Mouse (Mus musculus) heart, embryonic 13.5 days (tissue): ENCODE results near the gene Rtkn. TPM values are rescaled to one million over a fixed set of nuclear protein-coding genes. Genes with fewer than 3 reads are reported as not detected.

Experiments used
- ATAC-seq: fragments of 200-750 bp; cut with Nextera tagmentation; 2 replicates; pipeline ENCODE4 v1.8.0; 2017; ENCODE audit warnings: moderate TSS enrichment; ENCODE audit not compliant: insufficient number of reproducible peaks, low FRiP score, low TSS enrichment; ENCODE audit errors: extremely low read depth
- H3K27ac ChIP-seq: fragments of 300-500 bp; sonication (generic); replicated peaks from 2 replicates; pipeline ENCODE4 v1.5.1; 2015; ENCODE audit warnings: moderate library complexity, mild to moderate bottlenecking, inconsistent platforms
- H3K27me3 ChIP-seq: fragments of 300-500 bp; sonication (generic); replicated peaks from 2 replicates; pipeline ENCODE4 v1.6.1; 2015; ENCODE audit warnings: mild to moderate bottlenecking, inconsistent platforms
- H3K36me3 ChIP-seq: fragments of 300-500 bp; sonication (generic); 2 replicates; pipeline ENCODE4 v1.6.1; 2015; ENCODE audit warnings: mild to moderate bottlenecking, inconsistent platforms
- H3K4me1 ChIP-seq: fragments of 300-500 bp; sonication (generic); 2 replicates; pipeline ENCODE4 v1.6.1; 2015; ENCODE audit warnings: inconsistent platforms
- H3K4me2 ChIP-seq: fragments of 300-500 bp; sonication (generic); 2 replicates; pipeline ENCODE4 v1.6.1; 2015; ENCODE audit warnings: inconsistent platforms, mild to moderate bottlenecking, moderate library complexity
- H3K4me3 ChIP-seq: fragments of 300-500 bp; sonication (generic); 2 replicates; pipeline ENCODE4 v1.5.1; 2015; ENCODE audit warnings: moderate library complexity, mild to moderate bottlenecking, inconsistent platforms
- H3K9ac ChIP-seq: fragments of 300-500 bp; sonication (generic); 2 replicates; pipeline ENCODE4 v1.6.1; 2015; ENCODE audit warnings: inconsistent platforms, mild to moderate bottlenecking, moderate library complexity
- H3K9me3 ChIP-seq: fragments of 300-500 bp; sonication (generic); 2 replicates; pipeline ENCODE4 v1.6.1; 2016; ENCODE audit warnings: inconsistent platforms
- WGBS: fragments of 180-500 bp; shearing (Covaris S2); methylation state at CpG from one replicate; pipeline ENCODE4 v1.1.7; 2015; ENCODE audit warnings: mixed read lengths; 5-methylcytosine and 5-hydroxymethylcytosine counted together
- polyA plus RNA-seq: library from polyadenylated mRNA; unstranded; fragments of >200 nt; fragmentation: Nextera tagmentation; extraction: Ambion mirVana; gene quantifications from 2 replicates; pipeline ENCODE4 v1.2.1, GENCODE M21; 2015

Gene Rtkn
- polyA plus RNA-seq, 1 experiment from 2014 or later, result 21.6 TPM

DNA sequence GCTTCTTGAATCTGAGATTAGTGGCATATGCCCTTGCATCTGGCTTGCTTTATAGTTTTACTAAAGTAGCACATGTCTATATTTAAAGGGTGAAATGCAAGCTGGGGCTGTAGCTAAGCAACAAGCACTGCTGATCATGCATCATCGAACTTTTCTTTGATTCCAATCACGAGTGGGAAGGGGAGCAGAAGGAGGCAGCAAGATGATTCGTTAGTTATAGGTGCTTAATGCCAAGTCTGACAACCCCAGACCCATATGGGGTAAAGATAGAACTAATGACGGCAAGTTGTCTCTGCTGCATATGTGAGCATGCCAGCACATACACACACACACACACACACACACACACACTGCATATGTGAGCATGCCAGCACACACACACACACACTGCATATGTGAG, 31.1 kb upstream of the Rtkn start:
- 81% methylated on average over 4 of the region's 4 CpGs for WGBS
- Histone ChIP-seq H3K36me3 (peaks cover 17% of the 10 kb centered on the region), H3K4me2 (no peak overlapping the region), H3K4me1 (peaks cover 30% of the 10 kb centered on the region), H3K27ac (no peak overlapping the region), H3K9ac (no peak overlapping the region), H3K27me3 (peaks cover 13% of the 10 kb centered on the region), H3K9me3 (no peaks in the 10 kb centered on the region), H3K4me3 (no peak overlapping the region)
- no peak for ATAC-seq

DNA sequence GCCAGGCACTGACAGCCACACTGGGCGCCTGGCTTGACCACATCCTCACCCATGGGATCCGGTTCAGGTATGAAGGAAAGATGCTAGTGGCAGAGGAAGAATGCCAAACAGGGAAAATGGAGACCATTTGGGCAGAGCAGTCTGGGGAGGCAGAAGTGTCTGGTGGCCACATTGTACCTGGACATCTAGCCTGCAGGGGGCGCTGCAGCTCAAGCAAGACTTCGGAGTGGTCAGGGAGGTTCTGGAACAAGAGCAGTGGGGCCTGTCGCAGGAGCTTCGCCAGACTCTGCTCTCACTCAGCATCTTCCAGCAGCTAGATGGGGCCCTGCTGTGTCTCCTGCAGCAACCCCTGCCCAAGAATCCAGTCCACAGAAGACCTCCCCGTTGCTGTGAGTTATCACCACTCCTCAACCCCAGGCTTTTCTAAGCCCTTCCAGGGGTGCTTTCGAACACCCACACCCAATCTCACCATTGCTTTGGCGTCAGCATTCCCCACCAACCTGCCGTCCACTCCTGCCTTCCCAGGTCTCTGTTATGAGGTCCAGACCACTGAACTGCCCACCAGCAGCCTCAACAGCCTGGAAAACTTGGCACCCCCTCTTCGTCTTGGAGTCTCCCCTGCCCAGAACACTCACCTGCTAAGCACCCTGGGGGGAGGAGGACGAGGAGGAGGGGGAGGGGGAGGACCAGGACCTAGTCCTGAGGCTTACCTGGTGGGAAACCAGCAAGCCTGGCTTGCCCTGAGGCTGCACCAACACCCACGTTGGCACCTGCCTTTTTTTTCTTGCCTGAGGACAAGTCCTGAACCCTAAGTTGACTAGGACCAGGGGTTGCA, 27.5 kb upstream of the Rtkn start:
- Histone ChIP-seq H3K27me3 (no peaks in the 10 kb centered on the region), H3K4me3 (peak overlapping the region; percentile 92), H3K36me3 (peaks cover 37% of the 10 kb centered on the region), H3K4me2 (peak overlapping the region; percentile 94), H3K9me3 (no peaks in the 10 kb centered on the region), H3K27ac (peak overlapping the region; percentile 87; the same call in 1 of the 2 replicates), H3K4me1 (peaks cover 41% of the 10 kb centered on the region), H3K9ac (peak overlapping the region; percentile 97)
- WGBS, result 33% methylated on average over 13 of the region's 13 CpGs
- no peak for ATAC-seq

DNA sequence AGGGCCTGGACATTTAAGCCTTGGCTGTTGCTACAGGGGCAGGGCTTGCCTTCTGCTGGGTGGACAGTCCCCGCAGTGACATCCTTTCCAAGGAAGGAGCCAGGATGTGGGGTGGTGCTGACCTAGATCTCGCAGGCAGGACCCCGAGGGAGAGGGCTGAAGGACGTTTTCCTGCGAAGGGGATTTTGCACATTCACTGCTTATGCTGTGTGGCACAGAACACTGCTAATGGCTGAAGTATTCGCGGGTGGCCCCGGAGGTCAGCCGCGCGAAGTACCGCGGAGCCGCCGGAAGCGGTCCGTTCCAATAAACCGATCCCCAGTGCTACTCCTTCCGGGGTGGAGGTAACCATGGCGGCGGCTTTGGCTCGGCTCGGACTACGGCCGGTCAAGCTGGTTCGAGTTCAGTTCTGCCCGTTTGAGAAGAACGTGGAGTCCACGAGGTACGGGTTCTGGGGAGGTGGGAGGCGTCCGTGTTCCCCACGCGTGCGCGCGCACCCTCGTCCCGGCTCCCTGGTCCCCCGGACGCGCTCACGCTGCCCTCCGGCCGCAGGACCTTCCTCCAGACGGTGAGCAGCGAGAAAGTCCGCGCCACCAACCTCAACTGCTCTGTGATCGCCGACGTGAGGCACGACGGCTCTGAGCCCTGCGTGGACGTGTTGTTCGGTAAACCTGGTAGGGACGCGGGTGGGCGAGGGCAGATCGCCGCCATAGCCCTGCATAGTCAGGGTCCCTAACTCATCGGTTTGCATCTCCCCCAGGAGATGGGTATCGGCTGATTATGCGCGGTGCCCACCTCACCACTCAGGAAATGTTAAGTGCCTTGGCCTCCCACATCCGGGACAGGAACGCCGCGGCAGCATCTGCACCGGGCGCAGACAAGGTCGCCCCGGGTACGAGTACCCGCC, 26.2 kb upstream of the Rtkn start, which contains the start of gene Mrpl53:
Gene Mrpl53 (plus strand): TSS at position 279 of the 907 bp plus-strand sequence.
- H3K36me3 ChIP-seq, result peaks cover 37% of the 10 kb centered on the region
- ATAC-seq, result peak; percentile 62
- under 1% methylated on average over 76 of the region's 76 CpGs for WGBS

DNA sequence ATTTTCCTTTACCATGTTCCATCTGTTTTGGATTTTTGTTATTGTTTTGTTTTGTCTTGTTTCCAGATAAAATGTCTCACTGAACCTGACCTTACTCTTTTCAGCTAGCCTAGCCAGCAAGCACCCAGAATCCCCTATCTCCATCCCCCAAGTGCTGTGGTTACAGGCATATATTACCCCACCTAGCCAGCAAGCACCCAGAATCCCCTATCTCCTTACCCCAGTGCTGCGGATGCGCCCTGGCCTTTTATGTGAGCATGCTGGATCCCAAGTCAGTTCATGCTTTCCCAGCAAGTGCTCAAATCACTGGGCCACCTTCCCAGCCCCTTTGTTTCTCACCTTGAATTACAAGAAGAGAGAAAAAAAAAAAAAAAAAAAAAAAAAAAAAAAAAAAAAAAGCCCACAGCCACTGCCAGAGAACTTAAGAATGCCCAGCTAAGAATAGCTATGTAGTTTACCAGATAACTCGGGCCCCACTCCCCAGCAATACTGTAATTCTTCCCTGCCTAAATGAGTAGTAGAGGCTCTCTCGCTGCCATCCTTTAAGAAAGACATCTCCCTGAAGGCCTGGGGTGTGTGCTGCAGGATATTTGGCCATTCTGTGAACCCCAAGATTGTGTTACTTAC, 23.6 kb upstream of the Rtkn start:
- H3K4me2 ChIP-seq, result peak overlapping the region; percentile 35
- peak overlapping the region; percentile 33 for H3K27ac ChIP-seq
- H3K9me3 ChIP-seq, result no peaks in the 10 kb centered on the region
- WGBS, result 67% methylated on average over 4 of the region's 4 CpGs
- ATAC-seq, result no peak
- H3K9ac ChIP-seq, result peak overlapping the region; percentile 38; the same call in 1 of the 2 replicates
- H3K36me3 ChIP-seq, result peaks cover 27% of the 10 kb centered on the region
- H3K4me1 ChIP-seq, result peaks cover 50% of the 10 kb centered on the region
- H3K27me3 ChIP-seq, result no peaks in the 10 kb centered on the region
- no peak overlapping the region for H3K4me3 ChIP-seq

More for the DNA sequence above, 26.2 kb upstream of the Rtkn start, which contains the start of gene Mrpl53:
- Histone ChIP-seq H3K9me3 (no peaks in the 10 kb centered on the region), H3K27ac (peak within 1 kb of the TSS; percentile 87), H3K4me2 (peak within 1 kb of the TSS; percentile 94), H3K4me1 (peaks cover 34% of the 10 kb centered on the region), H3K9ac (peak within 1 kb of the TSS; percentile 97), H3K27me3 (no peaks in the 10 kb centered on the region), H3K4me3 (peak within 1 kb of the TSS; percentile 92)

DNA sequence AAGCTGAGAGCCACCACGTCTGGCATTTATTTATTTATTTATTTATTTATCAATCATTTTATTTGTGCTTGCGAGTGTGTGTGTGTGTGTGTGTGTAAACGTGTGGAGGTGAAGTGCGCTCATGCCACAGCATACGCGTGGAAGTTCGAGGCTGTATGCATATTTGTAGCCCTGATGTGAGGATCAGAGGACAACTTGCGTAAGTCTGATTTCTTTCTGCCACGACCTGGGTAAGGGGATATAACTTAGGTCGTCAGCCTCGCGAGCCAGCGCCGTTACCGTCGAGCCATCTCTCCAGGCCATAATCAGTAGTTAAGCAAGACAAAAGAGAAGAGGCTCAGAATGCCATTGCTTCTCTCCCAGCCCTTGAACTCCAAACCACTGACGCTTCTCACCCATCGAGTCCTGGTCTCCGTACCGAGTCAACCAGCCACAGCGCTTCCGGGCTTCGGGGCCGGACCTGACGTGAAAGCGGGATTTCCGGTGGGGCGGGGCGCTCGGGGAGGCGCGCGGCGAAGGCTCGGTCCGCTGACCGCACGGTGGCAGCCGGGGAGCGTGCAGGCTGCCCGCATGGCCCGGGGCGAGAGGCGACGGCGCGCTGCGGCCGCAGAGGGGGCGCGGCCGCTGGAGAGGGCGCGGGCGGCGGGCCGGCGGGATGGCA, 20.1 kb upstream of the Rtkn start, which contains the start of gene Mogs:
Gene Mogs (plus strand): TSS at position 486 of the 661 bp plus-strand sequence.
- peak; percentile 77 for ATAC-seq
- H3K36me3 ChIP-seq, result peaks cover 50% of the 10 kb centered on the region
- WGBS, result under 1% methylated on average over 58 of the region's 58 CpGs
- H3K9ac ChIP-seq, result peak within 1 kb of the TSS; percentile 93
- no peaks in the 10 kb centered on the region for H3K27me3 ChIP-seq
- peaks cover 54% of the 10 kb centered on the region for H3K4me1 ChIP-seq
- H3K27ac ChIP-seq, result peak within 1 kb of the TSS; percentile 84
- peak within 1 kb of the TSS; percentile 98 for H3K4me2 ChIP-seq
- peak within 1 kb of the TSS; percentile 80 for H3K4me3 ChIP-seq
- no peaks in the 10 kb centered on the region for H3K9me3 ChIP-seq

DNA sequence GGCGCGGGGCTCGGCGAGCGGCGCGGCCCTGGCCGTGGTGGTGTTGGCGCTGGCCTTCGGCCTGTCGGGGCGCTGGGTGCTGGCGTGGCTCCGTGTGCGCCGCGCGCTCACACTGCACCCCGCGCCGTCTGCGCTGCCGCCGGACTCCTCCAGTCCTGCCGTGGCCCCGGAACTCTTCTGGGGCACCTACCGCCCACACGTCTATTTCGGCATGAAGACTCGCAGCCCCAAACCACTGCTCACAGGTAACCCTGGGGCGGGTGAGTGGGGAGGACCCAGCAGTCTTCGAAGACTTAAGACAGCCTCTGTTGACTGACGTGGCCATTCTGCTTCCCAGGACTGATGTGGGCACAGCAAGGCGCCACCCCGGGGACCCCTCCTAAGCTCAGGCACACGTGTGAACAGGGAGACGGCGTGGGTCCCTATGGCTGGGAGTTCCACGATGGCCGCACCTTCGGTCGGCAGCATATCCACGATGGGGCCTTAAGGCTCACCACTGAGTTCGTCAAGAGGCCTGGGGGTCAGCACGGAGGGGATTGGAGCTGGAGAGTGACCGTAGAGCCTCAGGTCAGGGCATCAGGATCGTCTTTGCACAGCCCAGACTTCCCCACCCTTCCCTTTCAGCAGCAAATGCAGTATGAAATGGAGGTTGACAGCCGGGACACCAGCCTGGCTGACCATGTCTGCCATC, 19.4 kb upstream of the Rtkn start:
- peak overlapping the region; percentile 80 for H3K4me3 ChIP-seq
- H3K9me3 ChIP-seq, result no peaks in the 10 kb centered on the region
- peak overlapping the region; percentile 93 for H3K9ac ChIP-seq
- H3K4me1 ChIP-seq, result peaks cover 55% of the 10 kb centered on the region
- peaks cover 43% of the 10 kb centered on the region for H3K36me3 ChIP-seq
- H3K27me3 ChIP-seq, result no peaks in the 10 kb centered on the region
- H3K4me2 ChIP-seq, result peak overlapping the region; percentile 98
- 1% methylated on average over 44 of the region's 48 CpGs for WGBS
- H3K27ac ChIP-seq, result peak overlapping the region; percentile 84
- ATAC-seq, result no peak

DNA sequence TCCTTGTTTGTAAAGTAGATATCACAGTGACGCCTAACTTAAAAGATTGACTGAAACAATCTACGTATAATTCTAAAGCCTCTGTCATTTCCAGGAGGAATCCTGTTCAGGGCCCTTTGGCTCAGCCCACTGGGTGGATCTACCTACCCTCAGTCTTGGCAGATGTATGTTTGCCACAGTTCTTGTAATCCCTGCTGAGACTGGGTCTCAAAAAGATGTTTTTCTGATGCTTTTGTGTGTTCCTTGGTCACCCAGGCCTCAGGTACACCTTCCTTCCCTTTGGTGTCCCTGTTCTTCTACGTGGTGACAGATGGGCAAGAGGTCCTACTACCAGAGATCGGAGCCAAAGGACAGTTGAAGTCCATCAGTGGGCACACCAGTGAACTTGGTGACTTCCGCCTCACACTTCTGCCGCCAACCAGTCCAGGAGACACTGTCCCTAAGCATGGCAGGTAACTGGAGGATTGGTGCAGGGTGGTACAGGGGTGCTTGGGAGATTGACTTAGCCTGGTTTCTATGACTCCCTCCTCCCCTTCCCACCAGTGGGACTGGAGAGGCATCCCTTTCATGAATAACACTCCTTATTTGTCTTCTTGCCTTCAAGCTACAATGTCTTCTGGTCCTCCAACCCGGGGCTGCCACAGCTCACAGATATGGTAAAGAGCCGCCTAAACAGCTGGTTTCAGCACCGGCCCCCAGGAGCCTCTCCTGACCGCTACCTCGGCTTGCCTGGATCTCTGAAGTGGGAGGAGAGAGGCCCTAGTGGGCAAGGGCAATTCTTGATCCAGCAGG, 18.7 kb upstream of the Rtkn start:
- peak overlapping the region; percentile 84; the same call in 1 of the 2 replicates for H3K27ac ChIP-seq

DNA sequence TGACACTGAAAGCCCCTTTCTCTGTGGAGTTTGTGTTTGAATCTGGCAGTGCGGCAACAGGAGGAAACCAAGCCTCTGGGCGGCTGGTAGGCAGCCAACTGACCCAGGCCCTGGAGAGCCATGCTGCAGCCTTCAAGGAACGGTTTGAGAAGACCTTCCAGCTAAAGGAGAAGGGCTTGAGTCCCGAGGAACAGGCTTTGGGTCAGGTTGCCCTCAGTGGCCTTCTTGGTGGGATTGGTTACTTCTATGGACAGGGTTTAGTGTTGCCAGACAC, 18.2 kb upstream of the Rtkn start:
- Histone ChIP-seq H3K4me3 (no peak overlapping the region; the same call in 1 of the 2 replicates), H3K9ac (peak overlapping the region; percentile 93; the same call in 1 of the 2 replicates), H3K36me3 (peaks cover 32% of the 10 kb centered on the region), H3K4me1 (peaks cover 48% of the 10 kb centered on the region), H3K27ac (no peak overlapping the region), H3K27me3 (no peaks in the 10 kb centered on the region), H3K4me2 (no peak overlapping the region), H3K9me3 (no peaks in the 10 kb centered on the region)
- WGBS, result 80% methylated on average over 4 of the region's 4 CpGs
- ATAC-seq, result no peak

More for the DNA sequence above, 18.7 kb upstream of the Rtkn start:
- H3K9me3 ChIP-seq, result no peaks in the 10 kb centered on the region
- peak overlapping the region; percentile 80 for H3K4me3 ChIP-seq
- H3K27me3 ChIP-seq, result no peaks in the 10 kb centered on the region
- H3K36me3 ChIP-seq, result peaks cover 36% of the 10 kb centered on the region
- H3K4me2 ChIP-seq, result peak overlapping the region; percentile 98
- H3K9ac ChIP-seq, result peak overlapping the region; percentile 93
- peaks cover 52% of the 10 kb centered on the region for H3K4me1 ChIP-seq
- ATAC-seq, result no peak
- WGBS, result 72% methylated on average over 11 of the region's 11 CpGs

DNA sequence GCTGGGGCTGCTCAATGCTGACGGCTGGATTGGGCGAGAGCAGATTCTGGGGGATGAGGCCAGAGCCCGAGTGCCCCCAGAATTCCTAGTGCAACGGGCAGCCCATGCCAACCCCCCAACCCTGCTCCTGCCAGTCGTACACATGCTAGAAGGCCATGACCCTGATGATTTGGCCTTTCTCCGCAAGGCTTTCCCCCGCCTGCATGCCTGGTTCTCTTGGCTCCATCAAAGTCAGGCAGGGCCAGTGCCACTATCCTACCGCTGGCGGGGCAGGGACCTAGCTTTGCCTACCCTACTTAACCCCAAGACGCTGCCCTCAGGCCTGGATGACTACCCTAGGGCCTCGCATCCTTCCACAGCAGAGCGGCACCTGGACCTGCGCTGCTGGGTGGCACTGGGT, 17.6 kb upstream of the Rtkn start:
- Histone ChIP-seq H3K36me3 (peaks cover 31% of the 10 kb centered on the region), H3K4me1 (peaks cover 51% of the 10 kb centered on the region), H3K4me2 (no peak overlapping the region), H3K4me3 (no peak overlapping the region), H3K9ac (no peak overlapping the region), H3K27me3 (no peaks in the 10 kb centered on the region), H3K9me3 (no peaks in the 10 kb centered on the region), H3K27ac (no peak overlapping the region)
- 91% methylated on average over 13 of the region's 13 CpGs for WGBS
- ATAC-seq, result no peak
